Mouse (Mus musculus) gastrocnemius, postnatal 36 days (tissue): ENCODE measurements around the gene Gm5105. TPM values are rescaled to one million over a fixed set of nuclear protein-coding genes. Genes with fewer than 3 reads are reported as not detected.

Source experiments
- total RNA-seq, 2 experiments: library from RNA; stranded (reverse); gene quantifications; 2 replicates each; pipeline ENCODE4 v1.2.3; 2021

Gene Gm5105
- total RNA-seq, 2 experiments from 2014 or later: 1.3 to 1.9 TPM

Other genes with a start within 250 kb of the Gm5105 start
- 10 to 100 TPM; 65.6 to 74.7 TPM for gene H2afz, start 202.9 kb downstream of the Gm5105 start, total RNA-seq
- 1 to 10 TPM; 6.9 to 7.2 TPM for gene Dnajb14, start 199.7 kb downstream of the Gm5105 start, total RNA-seq
- 10 to 100 TPM; 45.2 to 48.5 TPM for gene Lamtor3, start 148.9 kb downstream of the Gm5105 start, total RNA-seq
- 1 to 10 TPM; 1.2 to 1.3 TPM for gene Dapp1, start 85.8 kb downstream of the Gm5105 start, total RNA-seq
- gene 1110002E22Rik, start 2.3 kb downstream of the Gm5105 start, total RNA-seq: 100 to 1,000 TPM; 112 to 114 TPM
- 1 to 10 TPM; 1.9 to 2.1 TPM for gene Trmt10a, start 76.1 kb upstream of the Gm5105 start, total RNA-seq
- gene Mttp, start 77.6 kb upstream of the Gm5105 start, total RNA-seq: 1 to 10 TPM; 1.2 to 1.5 TPM
- not detected for gene 4930579F01Rik, start 126.4 kb upstream of the Gm5105 start, total RNA-seq
- under 1 TPM; 0.27 to 0.46 TPM for gene Adh7, start 150.4 kb upstream of the Gm5105 start, total RNA-seq
- 10 to 100 TPM; 37.4 to 44.9 TPM for gene Adh1, start 193.6 kb upstream of the Gm5105 start, total RNA-seq
- not detected for gene Adh6a, start 245.9 kb upstream of the Gm5105 start, total RNA-seq